In the genomic region with DNA sequence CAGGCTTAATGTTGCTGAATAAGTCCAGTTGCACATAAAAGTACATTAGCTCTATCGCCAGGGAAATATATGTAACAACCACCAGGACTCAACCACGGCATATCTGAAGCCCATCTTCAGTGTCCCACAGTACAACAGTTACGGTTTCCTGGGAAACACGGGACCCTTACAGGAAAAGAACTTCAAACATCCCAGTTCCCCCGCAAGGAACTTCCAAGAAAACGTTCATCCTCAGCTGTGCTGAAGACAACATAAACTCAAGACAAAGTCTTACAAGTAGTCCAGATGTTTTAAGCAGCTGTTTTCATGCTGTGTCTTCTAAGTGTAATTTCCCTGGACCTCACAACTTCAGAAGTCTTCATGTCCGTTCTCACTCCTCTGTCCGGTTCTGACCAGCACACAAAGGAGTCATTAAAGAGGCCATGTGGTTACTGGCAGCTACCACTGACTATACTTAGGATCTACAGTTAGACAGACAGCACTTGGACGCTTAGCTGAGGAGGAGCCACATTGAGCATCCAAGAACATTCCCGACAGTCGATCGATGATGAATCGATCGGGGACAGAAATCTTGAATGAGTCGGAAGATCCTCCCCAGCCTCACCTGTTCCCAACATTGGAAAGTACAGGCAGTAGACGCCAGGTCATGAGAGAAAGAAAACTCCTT, we compare ENCODE assay signal across 8 mouse cellular contexts. TPM values are rescaled to one million over a fixed set of nuclear protein-coding genes. Genes with fewer than 3 reads are reported as not detected.
DNase-seq lines count a peak whose midpoint lies in the region; ATAC-seq and TF ChIP-seq lines count a peak whose summit lies in the region.

No protein-coding gene starts in this region.

- H3K9me3 ChIP-seq in hindbrain, embryonic 10.5 days, result no peaks in the 10 kb centered on the region
- no peaks in the 10 kb centered on the region for H3K9me3 ChIP-seq in liver, embryonic 15.5 days (replicated peaks)
- H3K9me3 ChIP-seq in stomach, embryonic 15.5 days, result no peaks in the 10 kb centered on the region

- ATAC-seq in liver, embryonic 15.5 days (ENCODE audit: insufficient read depth), result no peak
- no peak for ATAC-seq in stomach, embryonic 15.5 days (ENCODE audit: insufficient read depth, low FRiP score, low read depth)

- peak overlapping the region; percentile 97 for H3K4me3 ChIP-seq in testis, adult 2 months (ENCODE audit: control insufficient read depth, low read depth, low read length)
- peak overlapping the region; percentile 99 for H3K4me3 ChIP-seq in hindbrain, embryonic 10.5 days
- peak overlapping the region; percentile 97 for H3K4me3 ChIP-seq in liver, embryonic 15.5 days (replicated peaks)
- H3K4me3 ChIP-seq in stomach, embryonic 15.5 days (replicated peaks), result peak overlapping the region; percentile 93

- H3K4me2 ChIP-seq in liver, embryonic 15.5 days, result peak overlapping the region; percentile 97
- H3K4me2 ChIP-seq in stomach, embryonic 15.5 days, result peak overlapping the region; percentile 74

- peaks cover 3% of the 10 kb centered on the region; the same call in 1 of the 2 replicates for H3K4me1 ChIP-seq in testis, adult 2 months (ENCODE audit: control insufficient read depth, insufficient read depth, low read length)
- H3K4me1 ChIP-seq in hindbrain, embryonic 10.5 days (replicated peaks), result peaks cover 22% of the 10 kb centered on the region
- H3K4me1 ChIP-seq in liver, embryonic 15.5 days (replicated peaks), result peaks cover 27% of the 10 kb centered on the region
- H3K4me1 ChIP-seq in stomach, embryonic 15.5 days, result 0 out of 2 replicates have a peak, but pooled peaks cover 10% of the 10 kb centered on the region

- no peaks in the 10 kb centered on the region for H3K27me3 ChIP-seq in testis, adult 2 months (ENCODE audit: control insufficient read depth, insufficient read depth, low read length)
- H3K27me3 ChIP-seq in hindbrain, embryonic 10.5 days (ENCODE audit: insufficient read depth, poor library complexity, severe bottlenecking), result no peaks in the 10 kb centered on the region
- H3K27me3 ChIP-seq in liver, embryonic 15.5 days, result no peaks in the 10 kb centered on the region
- no peaks in the 10 kb centered on the region for H3K27me3 ChIP-seq in stomach, embryonic 15.5 days (replicated peaks)

- H3K9ac ChIP-seq in liver, embryonic 15.5 days, result peak overlapping the region; percentile 98
- H3K9ac ChIP-seq in stomach, embryonic 15.5 days, result peak overlapping the region; percentile 92

- no peaks in the 10 kb centered on the region for H3K36me3 ChIP-seq in testis, adult 2 months (ENCODE audit: control insufficient read depth, insufficient read depth, low read length)
- H3K36me3 ChIP-seq in hindbrain, embryonic 10.5 days, result no peaks in the 10 kb centered on the region
- H3K36me3 ChIP-seq in liver, embryonic 15.5 days (replicated peaks), result peaks cover 6% of the 10 kb centered on the region; the same call in 1 of the 2 replicates
- H3K36me3 ChIP-seq in stomach, embryonic 15.5 days, result no peaks in the 10 kb centered on the region

- TF ChIP-seq CTCF in testis, adult 2 months (IDR thresholded peaks at IDR 0.05; ENCODE audit: control insufficient read depth, insufficient read depth, insufficient replicate concordance, low read depth, low read length), result no peak

- WGBS in hindbrain, embryonic 10.5 days, result 10% methylated on average over 16 of the region's 16 CpGs
- 5% methylated on average over 16 of the region's 16 CpGs for WGBS in liver, embryonic 15.5 days (ENCODE audit: insufficient replicate concordance)
- 5% methylated on average over 16 of the region's 16 CpGs for WGBS in stomach, embryonic 15.5 days

- H3K27ac ChIP-seq in testis, adult 2 months (ENCODE audit: control insufficient read depth, insufficient read depth, low read depth, low read length), result peak overlapping the region; percentile 60
- peak overlapping the region; percentile 96 for H3K27ac ChIP-seq in hindbrain, embryonic 10.5 days
- H3K27ac ChIP-seq in liver, embryonic 15.5 days (replicated peaks), result peak overlapping the region; percentile 86
- H3K27ac ChIP-seq in stomach, embryonic 15.5 days, result 0 out of 2 replicates have a peak overlapping the region, but pooled peaks have one; percentile 31

- no peak for TF ChIP-seq POLR2A in testis, adult 2 months (IDR thresholded peaks at IDR 0.05; ENCODE audit: control insufficient read depth, low read depth, low read length)

- DNase-seq in testis, postnatal 10 days (ENCODE audit: low spot score), result no peak
- DNase-seq in embryo, embryonic 10 days (ENCODE audit: low spot score), result peak; percentile 54
- no peak for DNase-seq in hindbrain, embryonic 10.5 days (ENCODE audit: low spot score)
- DNase-seq in layer of hippocampus, postnatal 10 days (ENCODE audit: low spot score in 2 of 2), result no peak
- DNase-seq in frontal cortex, postnatal 14 days (ENCODE audit: low spot score in 2 of 2), result no peak

RNA-seq across cellular contexts. Expression of a gene that starts 0.9 kb away (rescaled TPM):
- polyA plus RNA-seq in testis, adult 2 months (2012; rRNA removed), result 8.0 and 8.9 TPM in 2 replicates
- 15.2 and 16.3 TPM in 2 replicates for polyA plus RNA-seq in hindbrain, embryonic 10.5 days (2016; fragmentation: Nextera tagmentation; extraction: Ambion mirVana)
- polyA plus RNA-seq in liver, embryonic 15.5 days (2015; fragmentation: Nextera tagmentation; extraction: Ambion mirVana), result 9.3 and 11.5 TPM in 2 replicates
- polyA plus RNA-seq in stomach, embryonic 15.5 days (2015; fragmentation: Nextera tagmentation; extraction: Ambion mirVana), result 11.4 and 13.2 TPM in 2 replicates
- 10 to 100 TPM; 50.8 to 54.8 TPM for total RNA-seq in layer of hippocampus, postnatal 10 days (2021)

RNA-seq across cellular contexts. Expression of a gene that starts 0.9 kb away (rescaled TPM):
- 5.1 and 5.2 TPM in 2 replicates for polyA plus RNA-seq in testis, adult 2 months (2012; rRNA removed)
- 63.0 and 68.4 TPM in 2 replicates for polyA plus RNA-seq in hindbrain, embryonic 10.5 days (2016; fragmentation: Nextera tagmentation; extraction: Ambion mirVana)
- polyA plus RNA-seq in liver, embryonic 15.5 days (2015; fragmentation: Nextera tagmentation; extraction: Ambion mirVana), result 33.3 and 35.8 TPM in 2 replicates
- 92.4 and 103 TPM in 2 replicates for polyA plus RNA-seq in stomach, embryonic 15.5 days (2015; fragmentation: Nextera tagmentation; extraction: Ambion mirVana)
- total RNA-seq in layer of hippocampus, postnatal 10 days (2021), result 10 to 100 TPM; 68.8 to 71.2 TPM

RNA-seq across cellular contexts. Expression of a gene that starts 38.5 kb away (rescaled TPM):
- polyA plus RNA-seq in testis, adult 2 months (2012; rRNA removed), result 8.5 and 11.0 TPM in 2 replicates
- polyA plus RNA-seq in hindbrain, embryonic 10.5 days (2016; fragmentation: Nextera tagmentation; extraction: Ambion mirVana), result 68.1 and 70.9 TPM in 2 replicates
- polyA plus RNA-seq in liver, embryonic 15.5 days (2015; fragmentation: Nextera tagmentation; extraction: Ambion mirVana), result 19.1 and 19.9 TPM in 2 replicates
- 69.8 and 75.2 TPM in 2 replicates for polyA plus RNA-seq in stomach, embryonic 15.5 days (2015; fragmentation: Nextera tagmentation; extraction: Ambion mirVana)
- total RNA-seq in layer of hippocampus, postnatal 10 days (2021), result 10 to 100 TPM; 30.7 to 42.4 TPM

RNA-seq across cellular contexts. Expression of a gene that starts 46.9 kb away (rescaled TPM):
- polyA plus RNA-seq in testis, adult 2 months (2012; rRNA removed), result 11.4 and 12.5 TPM in 2 replicates
- polyA plus RNA-seq in hindbrain, embryonic 10.5 days (2016; fragmentation: Nextera tagmentation; extraction: Ambion mirVana), result 20.8 and 21.5 TPM in 2 replicates
- 7.2 and 8.6 TPM in 2 replicates for polyA plus RNA-seq in liver, embryonic 15.5 days (2015; fragmentation: Nextera tagmentation; extraction: Ambion mirVana)
- 17.7 and 19.2 TPM in 2 replicates for polyA plus RNA-seq in stomach, embryonic 15.5 days (2015; fragmentation: Nextera tagmentation; extraction: Ambion mirVana)
- 10 to 100 TPM; 31.2 to 33.1 TPM for total RNA-seq in layer of hippocampus, postnatal 10 days (2021)

Comparison
In these comparisons a context has a peak if more than half of its experiments do, and no peak if none do; other contexts are left out.
1. H3K27ac ChIP-seq: peak in every context shown above with its lines; median percentile 96 in hindbrain, embryonic 10.5 days; 86 in liver, embryonic 15.5 days; 60 in testis, adult 2 months; 31 in stomach, embryonic 15.5 days.